Mouse (Mus musculus): ENCODE data around the gene Vsnl1.

DNA sequence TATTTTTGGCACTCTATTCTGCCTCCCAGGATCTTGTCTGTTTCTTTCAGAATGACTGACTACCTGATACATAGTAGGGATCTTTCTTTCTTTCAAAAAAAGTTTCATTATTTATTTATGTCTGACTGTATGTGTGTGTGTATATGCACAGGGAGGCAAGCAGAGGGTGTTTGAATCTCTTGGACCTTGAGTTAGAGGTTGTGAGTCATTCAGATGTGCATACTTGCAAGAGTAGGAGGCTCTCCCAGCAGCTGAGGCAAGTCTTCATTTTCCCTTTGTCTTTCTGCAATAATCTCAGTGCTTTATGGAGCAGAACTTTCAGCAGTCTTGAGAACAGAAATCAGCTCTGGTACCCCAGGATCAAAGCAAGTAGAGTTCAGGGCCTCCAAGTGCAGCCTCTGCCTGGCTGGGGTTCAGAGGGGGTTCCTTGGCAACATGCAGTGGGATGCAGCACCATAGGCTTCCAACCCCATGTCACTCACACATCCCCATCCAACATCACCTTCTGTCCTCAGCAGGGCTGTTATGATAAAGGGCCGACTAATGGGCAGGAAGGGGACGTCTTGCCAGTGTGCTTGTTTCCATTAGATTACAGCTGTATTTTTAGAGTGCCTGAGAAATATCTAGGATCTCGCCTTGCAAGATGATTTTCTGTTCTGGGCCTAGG, 69.2 kb downstream of the Vsnl1 start:
- no peak for TF ChIP-seq TAL1 (IDR thresholded peaks at IDR 0.05; ENCODE audit: low read length)
- TF ChIP-seq GATA1 (IDR thresholded peaks at IDR 0.05; ENCODE audit: low read length) = no peak
